Mouse (Mus musculus): ENCODE measurements at regions not wholly inside any gene's neighbourhood (a gene's known extent, or its start where the extent isn't known, plus 50 kb on each side); places are given as distances from the start of the nearest gene placed in this dataset.

DNA sequence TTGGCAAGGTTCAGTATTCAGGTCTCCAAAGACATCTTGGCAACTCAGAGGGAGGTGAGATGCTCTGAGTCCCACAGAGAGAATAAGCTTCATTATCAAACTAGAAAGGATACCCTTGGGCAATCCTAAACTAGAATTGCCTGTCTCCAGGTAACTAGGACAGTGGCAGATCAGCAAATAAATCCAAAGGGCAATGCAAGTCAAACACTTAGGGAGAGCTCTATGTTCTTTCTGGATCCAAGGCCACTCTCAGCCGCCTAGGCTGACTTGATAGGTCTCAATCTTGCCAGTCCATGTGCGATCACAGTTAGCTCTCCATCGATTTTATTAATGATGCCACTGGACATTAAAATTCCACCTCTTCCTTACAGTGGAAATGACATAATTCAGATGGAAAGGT, 432.5 kb downstream of the Epha4 start:
- DNase-seq = no peak

DNA sequence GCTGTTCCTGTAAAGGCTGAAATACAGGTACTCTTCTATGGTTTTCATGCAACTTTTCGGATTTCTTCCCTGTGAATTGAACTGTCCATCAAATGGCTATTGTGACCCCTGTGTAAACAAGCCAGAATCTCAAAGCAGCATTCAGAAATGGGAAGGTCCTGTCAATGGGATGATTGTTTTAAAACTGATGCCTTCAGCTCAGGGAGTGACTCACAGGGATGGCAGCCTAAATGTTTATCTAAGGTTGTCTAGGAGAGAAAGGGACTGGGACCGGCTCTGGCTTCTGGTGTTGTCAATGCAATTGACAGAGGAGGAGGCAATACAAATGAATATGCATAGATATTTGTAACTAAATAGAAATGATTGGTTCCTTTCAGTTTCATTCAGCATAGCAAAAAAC, 421.3 kb downstream of the Epha4 start:
- DNase-seq = no peak

DNA sequence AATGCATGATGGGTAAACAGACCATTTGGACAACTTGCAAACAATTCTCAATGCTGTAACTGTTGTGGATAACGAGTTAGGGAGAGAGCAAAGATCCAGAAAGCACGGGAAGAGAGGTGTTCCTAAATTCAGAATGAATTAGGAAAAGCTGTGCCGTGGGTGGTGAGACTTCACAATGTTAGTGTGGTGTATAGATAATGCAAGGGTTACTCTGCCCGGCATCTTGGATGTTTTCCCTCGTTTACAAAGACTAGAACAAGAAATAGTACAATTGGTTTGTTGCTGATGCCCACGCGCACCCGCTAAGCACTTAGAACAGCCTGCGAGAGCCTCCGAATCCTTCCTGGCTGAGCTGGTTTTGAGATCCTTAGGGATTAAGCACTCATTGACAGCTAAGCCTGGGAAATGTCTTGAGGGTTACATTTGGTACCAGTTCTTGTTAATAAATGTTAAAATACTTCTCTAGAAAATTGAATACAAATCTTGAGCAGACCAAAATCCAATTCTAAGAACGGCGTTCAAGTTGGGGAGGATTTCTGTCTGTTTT, 413.1 kb downstream of the Epha4 start:
- DNase-seq = no peak

DNA sequence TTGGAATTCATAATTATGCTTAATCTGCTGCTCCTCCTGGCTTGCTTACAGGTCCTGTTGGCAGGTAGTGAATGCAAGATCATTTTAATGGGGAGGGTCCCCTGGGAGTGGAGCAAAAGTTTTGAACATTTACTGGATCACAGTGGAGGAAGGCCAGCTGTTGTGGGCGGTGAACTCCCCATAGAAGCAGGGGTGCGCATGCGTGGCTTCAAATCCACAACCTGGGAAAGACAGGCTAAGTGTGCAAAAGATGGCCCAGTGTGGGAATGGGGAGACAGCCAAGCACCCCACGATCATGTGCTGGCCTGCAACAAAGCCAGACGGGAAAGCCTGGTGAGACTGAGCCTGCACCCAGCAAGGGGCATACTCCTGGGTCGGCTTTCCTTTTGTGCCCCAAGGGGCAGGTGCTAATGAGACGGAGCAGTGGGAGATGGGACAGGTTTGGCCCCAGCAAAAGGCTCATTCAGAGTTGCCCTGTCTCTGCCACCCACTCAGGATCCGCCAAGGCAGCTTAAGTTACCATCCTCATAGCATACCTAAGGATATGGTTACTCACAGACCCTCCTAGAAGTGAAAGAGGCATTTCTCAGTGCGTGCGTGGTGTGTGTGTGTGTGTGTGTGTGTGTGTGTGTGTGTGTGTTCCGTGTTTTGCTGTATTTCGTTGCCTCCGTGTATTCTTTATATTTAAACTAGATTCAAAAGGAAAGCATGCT, 412.3 kb downstream of the Epha4 start:
- DNase-seq = peak; percentile 72 to 76

- no peak for DNase-seq
Measured at GRCm38 (mm10) chr1:77109861-77110785, 404.8 kb downstream of the Epha4 start.

GRCm38 (mm10) chr1:77128411-77128810, 386.5 kb downstream of the Epha4 start:
- no peak for DNase-seq

GRCm38 (mm10) chr1:77137663-77138062, 377.2 kb downstream of the Epha4 start:
- DNase-seq = no peak

DNA sequence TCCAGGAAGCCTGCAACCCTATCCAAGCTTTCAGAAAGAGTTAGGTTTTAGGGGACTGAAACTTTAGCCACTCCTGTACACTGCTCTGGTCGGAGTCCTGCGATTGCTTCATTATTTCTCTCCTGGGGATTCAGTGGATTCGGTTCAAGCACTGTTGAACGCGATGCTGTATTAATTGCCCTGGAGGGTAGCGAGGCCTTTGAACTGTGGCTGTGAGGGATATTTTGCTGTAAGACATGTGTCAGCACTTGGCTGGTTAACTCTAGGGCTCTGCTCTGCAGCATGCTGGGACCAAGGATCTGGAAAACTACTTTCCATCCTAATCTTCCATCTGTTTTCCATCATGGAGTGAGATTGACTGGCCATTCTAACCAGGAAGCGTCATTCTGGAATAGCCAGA, 374.0 kb downstream of the Epha4 start:
- peak; percentile 4 to 9 for DNase-seq

- DNase-seq = no peak
Measured at GRCm38 (mm10) chr1:77148052-77148451, 366.8 kb downstream of the Epha4 start.

- no peak for DNase-seq
Measured at GRCm38 (mm10) chr1:77168316-77168715, 346.6 kb downstream of the Epha4 start.

DNA sequence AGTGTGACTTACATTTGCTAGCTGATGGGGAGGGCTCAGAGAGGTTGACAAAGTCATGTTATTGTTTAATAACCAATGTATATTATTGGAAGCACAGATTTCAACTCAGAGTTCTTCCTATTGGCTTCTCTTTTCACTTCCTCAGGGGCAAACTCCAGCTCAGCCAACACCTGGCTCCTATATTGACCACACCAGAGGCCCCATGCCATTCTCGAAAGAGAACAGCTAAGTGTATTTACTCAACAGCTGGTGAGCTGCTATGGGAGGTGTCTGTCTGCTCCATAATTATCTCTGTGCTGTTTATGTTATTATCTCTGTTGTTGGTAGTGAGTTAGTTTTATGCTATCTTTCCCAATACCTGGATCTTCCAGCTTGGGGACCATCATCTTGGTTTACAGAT, 342.4 kb downstream of the Epha4 start:
- DNase-seq = no peak

DNA sequence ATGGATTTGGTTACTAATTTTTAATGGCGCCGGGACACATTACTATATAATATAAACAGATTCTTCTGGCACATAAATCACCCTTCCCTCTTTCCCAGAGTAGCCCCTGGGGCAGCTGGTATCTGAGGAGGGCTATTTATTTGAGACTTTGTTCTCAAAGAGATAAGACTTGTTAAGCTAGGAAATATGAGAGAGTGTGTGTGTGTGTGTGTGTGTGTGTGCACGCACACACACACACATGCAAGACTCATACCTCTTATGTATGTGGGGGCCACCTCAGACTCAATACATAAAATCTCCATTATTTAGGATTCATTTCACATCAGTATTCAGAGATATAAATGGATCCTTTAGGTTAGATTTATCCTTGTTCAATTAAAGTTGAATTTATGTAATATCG, 340.1 kb downstream of the Epha4 start:
- DNase-seq = no peak

- no peak for DNase-seq
Measured at GRCm38 (mm10) chr1:77175214-77175613, 339.7 kb downstream of the Epha4 start.

DNA sequence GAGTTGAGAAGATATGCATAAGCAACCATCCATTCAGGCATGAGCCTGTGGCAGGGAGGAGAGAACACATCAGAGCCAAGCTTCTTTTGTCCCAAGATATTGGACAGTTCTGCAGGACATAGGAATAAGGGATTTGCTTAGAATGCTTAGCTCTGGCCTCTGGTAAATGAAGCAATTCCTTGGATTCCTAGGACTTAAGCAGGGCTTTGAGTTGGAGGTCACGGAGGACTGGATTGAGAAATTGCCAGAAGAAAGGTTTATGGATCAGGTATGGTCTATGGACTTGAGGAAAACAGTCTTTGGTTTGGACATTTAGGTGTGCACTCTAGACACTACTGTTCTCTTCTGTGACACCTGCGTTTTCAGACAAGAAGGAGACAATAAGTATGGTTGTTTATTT, 338.4 kb downstream of the Epha4 start:
- no peak for DNase-seq

GRCm38 (mm10) chr1:77183965-77184364, 330.9 kb downstream of the Epha4 start:
- DNase-seq = no peak

DNA sequence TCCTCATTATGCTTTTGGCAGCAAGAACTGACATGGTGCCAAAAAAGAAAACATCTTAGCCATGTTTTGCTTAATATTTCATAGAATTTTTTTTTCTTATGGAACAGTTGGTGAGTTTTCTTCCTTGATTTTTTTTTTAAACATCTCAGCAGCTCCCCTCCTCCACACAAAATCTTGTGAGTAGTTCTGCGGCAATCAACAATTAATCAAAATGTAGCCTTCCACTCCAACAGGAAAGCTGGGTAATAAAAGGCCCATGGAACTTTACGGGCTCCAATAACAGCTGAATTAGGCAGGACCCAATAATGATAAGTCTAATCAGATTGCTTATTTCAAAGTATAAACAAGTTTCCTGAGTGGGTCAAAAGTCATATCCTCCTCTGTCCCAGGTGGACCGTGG, 324.7 kb downstream of the Epha4 start:
- DNase-seq = no peak

DNA sequence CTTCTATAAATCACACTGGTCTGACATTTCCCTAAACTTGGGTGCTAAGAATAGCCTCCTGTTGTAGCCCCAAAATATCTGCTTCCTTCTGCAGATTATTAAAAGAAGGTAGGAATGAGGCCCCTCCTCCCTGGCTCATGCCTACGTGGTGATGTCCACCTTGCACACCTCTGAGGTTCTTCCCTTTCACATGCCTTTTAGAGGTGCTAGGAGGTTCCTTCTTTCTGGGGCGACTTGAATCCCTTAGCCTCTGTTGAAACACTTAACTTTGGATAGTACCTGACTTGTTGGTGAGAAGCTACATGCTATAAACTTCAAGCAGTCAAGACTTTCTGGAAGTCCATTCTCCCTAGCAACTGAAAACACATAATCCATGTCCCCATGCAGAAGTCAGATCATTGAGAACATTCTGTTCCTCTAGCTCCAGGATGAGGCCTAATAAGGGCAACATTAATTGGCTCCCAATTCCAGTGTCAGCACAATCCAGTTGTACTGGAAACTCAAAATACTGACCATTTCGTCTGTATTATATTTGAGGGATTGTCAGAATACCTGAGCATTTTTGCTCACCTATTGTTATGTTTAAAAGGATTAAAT, 313.5 kb downstream of the Epha4 start:
- no peak for DNase-seq

DNA sequence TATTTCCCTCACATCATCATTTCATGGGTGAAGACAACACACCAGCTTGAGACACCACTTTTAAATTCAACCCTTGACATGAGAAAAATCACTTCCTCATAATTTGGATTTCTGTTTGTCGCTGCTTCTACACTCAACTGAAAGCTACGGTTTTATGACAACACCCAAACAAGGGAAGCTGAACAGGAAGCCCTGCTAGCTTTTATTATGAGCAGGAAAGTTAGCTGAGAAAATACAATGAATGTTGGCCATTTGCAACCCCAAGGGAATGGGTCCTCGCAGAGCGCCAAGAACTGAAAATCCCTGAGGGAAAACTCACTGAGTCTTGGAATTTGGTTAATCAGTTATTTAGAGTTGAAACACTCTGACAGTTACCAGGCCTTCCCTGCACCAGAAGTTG, 311.9 kb downstream of the Epha4 start:
- peak in 1 of 2 experiments; percentile 8 for DNase-seq

DNA sequence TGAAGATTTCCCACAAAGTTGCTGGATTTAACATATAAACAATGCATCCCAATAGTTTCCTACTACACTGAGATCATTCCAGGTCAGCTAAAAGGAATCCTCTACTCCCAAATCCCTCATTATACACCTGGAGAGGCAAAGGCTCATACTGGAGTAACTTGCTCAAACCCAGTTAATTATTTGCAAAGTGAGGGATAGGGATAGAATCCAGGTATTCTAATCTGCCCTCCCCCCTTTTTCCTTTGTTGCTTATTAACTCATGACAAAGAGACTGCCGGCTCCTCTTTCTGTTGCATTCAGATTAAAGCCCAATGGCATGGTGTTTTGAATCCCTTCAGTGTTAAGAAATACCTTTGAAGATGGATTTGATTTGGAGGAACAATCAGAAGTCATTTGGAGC, 308.4 kb downstream of the Epha4 start:
- no peak for DNase-seq

DNA sequence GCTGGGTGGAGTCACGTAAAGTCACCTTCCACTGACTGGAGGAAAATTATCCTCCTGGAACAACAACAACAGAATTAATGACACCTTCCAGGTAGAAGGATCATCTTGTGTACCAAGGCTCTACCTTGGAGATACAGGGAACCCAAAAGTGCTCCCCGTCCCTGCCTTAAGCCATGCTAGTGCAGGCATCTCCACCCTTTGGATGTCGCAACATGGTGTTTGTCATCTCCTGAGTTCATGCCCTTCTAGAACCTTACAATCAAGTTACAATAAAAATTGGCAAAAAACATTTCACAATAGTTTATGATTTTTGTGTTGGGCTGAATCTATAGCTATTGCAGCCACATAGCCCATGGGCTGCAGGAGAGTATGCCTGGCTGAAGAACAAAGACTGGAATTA, 305.5 kb downstream of the Epha4 start:
- DNase-seq = no peak

DNA sequence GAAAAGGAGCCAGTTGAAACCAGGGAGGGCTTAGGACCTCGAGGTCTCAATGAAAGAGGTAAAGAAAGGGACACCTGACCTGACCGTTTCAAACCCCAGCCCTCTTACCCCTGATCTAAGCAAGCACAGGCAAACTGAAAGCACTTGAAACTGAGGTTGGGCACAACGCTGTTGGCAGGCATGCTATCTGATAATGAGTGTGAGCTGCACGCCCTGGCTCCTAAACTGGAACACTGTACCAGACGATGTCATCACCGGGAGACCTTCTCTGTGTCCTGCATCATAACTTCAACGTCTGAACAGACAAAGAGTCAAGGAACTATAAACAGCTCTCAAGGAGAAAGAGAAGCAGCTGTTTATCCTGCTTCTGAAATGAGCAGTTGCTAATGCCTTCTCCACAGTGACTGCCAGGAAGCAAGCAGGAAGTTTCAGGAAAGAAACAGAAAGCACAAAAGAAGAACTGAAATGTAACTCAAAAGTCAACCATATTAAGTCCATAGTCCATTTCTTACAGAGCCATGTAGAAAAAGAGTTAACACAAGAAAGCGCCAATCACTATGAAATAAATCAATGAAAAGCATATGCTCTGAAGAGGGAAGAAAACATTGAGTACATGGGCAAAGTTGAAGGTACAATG, 301.3 kb downstream of the Epha4 start:
- peak; percentile 13 to 19 for DNase-seq

- DNase-seq = peak in 1 of 2 experiments; percentile 16
Measured at GRCm38 (mm10) chr1:77219488-77220321, 295.2 kb downstream of the Epha4 start.
